In the genomic region with DNA sequence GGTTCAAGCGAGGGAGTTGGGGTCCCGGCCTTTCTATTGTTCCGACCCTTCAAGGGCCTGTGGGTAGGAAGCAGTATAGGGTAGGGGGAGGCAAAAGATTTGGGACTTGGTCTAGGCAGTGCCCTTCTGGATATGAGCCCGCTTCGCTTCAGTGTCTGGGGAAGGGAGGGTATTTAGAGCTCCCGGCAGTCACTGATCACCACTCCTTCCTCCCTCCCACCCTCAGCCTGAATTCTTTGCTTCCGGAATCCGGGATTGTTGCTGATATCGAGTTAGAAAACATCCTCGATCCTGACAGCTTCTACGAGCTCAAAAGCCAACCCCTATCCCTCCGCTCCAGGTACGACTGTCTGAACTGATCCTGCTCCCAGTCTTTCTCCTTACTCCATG, we compare ENCODE assay signal across 8 mouse cellular contexts. TPM values are rescaled to one million over a fixed set of nuclear protein-coding genes. Genes with fewer than 3 reads are reported as not detected.
DNase-seq lines count a peak whose midpoint lies in the region; ATAC-seq and TF ChIP-seq lines count a peak whose summit lies in the region.

No protein-coding gene starts in this region.

- WGBS in kidney, embryonic 14.5 days = 33% methylated on average over 13 of the region's 13 CpGs
- 23% methylated on average over 13 of the region's 13 CpGs for WGBS in embryonic facial prominence, embryonic 10.5 days
- 39% methylated on average over 13 of the region's 13 CpGs for WGBS in hindbrain, postnatal 0 days
- 19% methylated on average over 13 of the region's 13 CpGs for WGBS in midbrain, embryonic 14.5 days

- H3K27ac ChIP-seq in kidney, embryonic 14.5 days (ENCODE audit: low read depth, low read length) = no peak overlapping the region
- H3K27ac ChIP-seq in embryonic facial prominence, embryonic 10.5 days (replicated peaks) = no peak overlapping the region
- H3K27ac ChIP-seq in hindbrain, postnatal 0 days = no peak overlapping the region
- no peak overlapping the region for H3K27ac ChIP-seq in midbrain, embryonic 14.5 days (replicated peaks; ENCODE audit: low read depth, low read length)

- no peaks in the 10 kb centered on the region for H3K4me1 ChIP-seq in kidney, embryonic 14.5 days (ENCODE audit: control insufficient read depth, insufficient read depth, low read length)
- H3K4me1 ChIP-seq in embryonic facial prominence, embryonic 10.5 days = peaks cover 27% of the 10 kb centered on the region
- no peaks in the 10 kb centered on the region for H3K4me1 ChIP-seq in hindbrain, postnatal 0 days (ENCODE audit: insufficient read depth, low read length)
- 0 out of 2 replicates have a peak, but pooled peaks cover 6% of the 10 kb centered on the region for H3K4me1 ChIP-seq in midbrain, embryonic 14.5 days (ENCODE audit: control insufficient read depth, insufficient read depth, low read length)

- H3K36me3 ChIP-seq in kidney, embryonic 14.5 days (ENCODE audit: control insufficient read depth, insufficient read depth, low read length) = peaks cover 6% of the 10 kb centered on the region; the same call in 1 of the 2 replicates
- peaks cover 42% of the 10 kb centered on the region for H3K36me3 ChIP-seq in embryonic facial prominence, embryonic 10.5 days (replicated peaks)
- no peaks in the 10 kb centered on the region for H3K36me3 ChIP-seq in hindbrain, postnatal 0 days (ENCODE audit: insufficient read depth, low read length)
- peaks cover 20% of the 10 kb centered on the region; the same call in 1 of the 2 replicates for H3K36me3 ChIP-seq in midbrain, embryonic 14.5 days (ENCODE audit: control insufficient read depth, insufficient read depth, low read length)

- H3K4me2 ChIP-seq in kidney, embryonic 14.5 days (replicated peaks; ENCODE audit: low read depth, low read length) = peak overlapping the region; percentile 55
- peak overlapping the region; percentile 63 for H3K4me2 ChIP-seq in hindbrain, postnatal 0 days (ENCODE audit: low read depth, low read length)
- peak overlapping the region; percentile 63 for H3K4me2 ChIP-seq in midbrain, embryonic 14.5 days (ENCODE audit: low read length)

- ATAC-seq in kidney, embryonic 14.5 days (ENCODE audit: low FRiP score, low TSS enrichment) = no peak
- ATAC-seq in hindbrain, postnatal 0 days = no peak
- ATAC-seq in midbrain, embryonic 14.5 days (ENCODE audit: low FRiP score, low TSS enrichment) = no peak

- peak overlapping the region; percentile 60 for H3K4me3 ChIP-seq in kidney, embryonic 14.5 days (ENCODE audit: low read length)
- peak overlapping the region; percentile 76 for H3K4me3 ChIP-seq in embryonic facial prominence, embryonic 10.5 days
- peak overlapping the region; percentile 59 for H3K4me3 ChIP-seq in hindbrain, postnatal 0 days (ENCODE audit: low read length)
- H3K4me3 ChIP-seq in midbrain, embryonic 14.5 days (replicated peaks; ENCODE audit: low read depth, low read length) = peak overlapping the region; percentile 55

- no peaks in the 10 kb centered on the region for H3K9me3 ChIP-seq in kidney, embryonic 14.5 days (ENCODE audit: control insufficient read depth, low read length)
- H3K9me3 ChIP-seq in embryonic facial prominence, embryonic 10.5 days = 0 out of 2 replicates have a peak, but pooled peaks cover 6% of the 10 kb centered on the region
- H3K9me3 ChIP-seq in hindbrain, postnatal 0 days (ENCODE audit: low read length) = no peaks in the 10 kb centered on the region
- H3K9me3 ChIP-seq in midbrain, embryonic 14.5 days (ENCODE audit: control insufficient read depth, low read length) = no peaks in the 10 kb centered on the region

- no peak overlapping the region for H3K9ac ChIP-seq in kidney, embryonic 14.5 days (ENCODE audit: low read depth, low read length)
- no peak overlapping the region for H3K9ac ChIP-seq in hindbrain, postnatal 0 days (replicated peaks; ENCODE audit: low read length)
- 0 out of 2 replicates have a peak overlapping the region, but pooled peaks have one; percentile 18 for H3K9ac ChIP-seq in midbrain, embryonic 14.5 days (replicated peaks; ENCODE audit: low read length)

- no peak for TF ChIP-seq CTCF in hindbrain, postnatal 0 days (IDR thresholded peaks at IDR 0.05; ENCODE audit: low read depth)

- no peak for DNase-seq in kidney, adult 8-10 months
- no peak for DNase-seq in embryonic facial prominence, embryonic 10.5 days (ENCODE audit: low spot score)
- peak; percentile 3 for DNase-seq in hindbrain, postnatal 0 days (ENCODE audit: low spot score)
- peak; percentile 20 for DNase-seq in midbrain, embryonic 14.5 days
- no peak for DNase-seq in thymus, postnatal 25 days
- DNase-seq in cerebellum, postnatal 14 days = no peak
- DNase-seq in adrenal gland, adult (ENCODE audit: inconsistent age in 2 of 2, low spot score in 1 of 2) = no peak

- no peaks in the 10 kb centered on the region for H3K27me3 ChIP-seq in kidney, embryonic 14.5 days (ENCODE audit: control insufficient read depth, insufficient read depth, low read length)
- no peaks in the 10 kb centered on the region for H3K27me3 ChIP-seq in embryonic facial prominence, embryonic 10.5 days (replicated peaks; ENCODE audit: low read depth, poor library complexity, severe bottlenecking)
- no peaks in the 10 kb centered on the region for H3K27me3 ChIP-seq in hindbrain, postnatal 0 days (ENCODE audit: insufficient read depth, low read length)
- no peaks in the 10 kb centered on the region for H3K27me3 ChIP-seq in midbrain, embryonic 14.5 days (ENCODE audit: control insufficient read depth, insufficient read depth, low read length)

RNA-seq across cellular contexts. Expression of gene Tfe3, which starts 2.9 kb away (rescaled TPM):
- 19.7 and 25.6 TPM in 2 replicates for polyA plus RNA-seq in kidney, embryonic 14.5 days (2014; fragmentation: Nextera tagmentation; extraction: Ambion mirVana)
- 26.8 and 28.3 TPM in 2 replicates for polyA plus RNA-seq in embryonic facial prominence, embryonic 10.5 days (2016; fragmentation: Nextera tagmentation; extraction: Ambion mirVana)
- total RNA-seq in hindbrain, postnatal 0 days (2014; rRNA removed) = 27.8 and 36.1 TPM in 2 replicates
- 21.4 and 21.5 TPM in 2 replicates for polyA plus RNA-seq in hindbrain, postnatal 0 days (2015; fragmentation: Nextera tagmentation; extraction: Ambion mirVana)
- 21.7 and 21.8 TPM in 2 replicates for polyA plus RNA-seq in midbrain, embryonic 14.5 days (2014; fragmentation: Nextera tagmentation; extraction: Ambion mirVana)

RNA-seq across cellular contexts. Expression of gene Ccdc120, which starts 14.6 kb away (rescaled TPM):
- polyA plus RNA-seq in kidney, embryonic 14.5 days (2014; fragmentation: Nextera tagmentation; extraction: Ambion mirVana) = 15.6 and 21.5 TPM in 2 replicates
- 20.3 and 22.1 TPM in 2 replicates for polyA plus RNA-seq in embryonic facial prominence, embryonic 10.5 days (2016; fragmentation: Nextera tagmentation; extraction: Ambion mirVana)
- total RNA-seq in hindbrain, postnatal 0 days (2014; rRNA removed) = 183 and 387 TPM in 2 replicates
- 47.6 and 53.3 TPM in 2 replicates for polyA plus RNA-seq in hindbrain, postnatal 0 days (2015; fragmentation: Nextera tagmentation; extraction: Ambion mirVana)
- 72.2 and 73.0 TPM in 2 replicates for polyA plus RNA-seq in midbrain, embryonic 14.5 days (2014; fragmentation: Nextera tagmentation; extraction: Ambion mirVana)

RNA-seq across cellular contexts. Expression of gene Gripap1, which starts 24.3 kb away (rescaled TPM):
- 34.5 and 35.8 TPM in 2 replicates for polyA plus RNA-seq in kidney, embryonic 14.5 days (2014; fragmentation: Nextera tagmentation; extraction: Ambion mirVana)
- polyA plus RNA-seq in embryonic facial prominence, embryonic 10.5 days (2016; fragmentation: Nextera tagmentation; extraction: Ambion mirVana) = 42.5 and 45.3 TPM in 2 replicates
- 23.4 and 28.3 TPM in 2 replicates for total RNA-seq in hindbrain, postnatal 0 days (2014; rRNA removed)
- polyA plus RNA-seq in hindbrain, postnatal 0 days (2015; fragmentation: Nextera tagmentation; extraction: Ambion mirVana) = 61.1 and 62.8 TPM in 2 replicates
- polyA plus RNA-seq in midbrain, embryonic 14.5 days (2014; fragmentation: Nextera tagmentation; extraction: Ambion mirVana) = 56.0 and 56.6 TPM in 2 replicates

RNA-seq across cellular contexts. Expression of gene Praf2, which starts 37.0 kb away (rescaled TPM):
- 74.5 and 80.1 TPM in 2 replicates for polyA plus RNA-seq in kidney, embryonic 14.5 days (2014; fragmentation: Nextera tagmentation; extraction: Ambion mirVana)
- 73.0 and 73.6 TPM in 2 replicates for polyA plus RNA-seq in embryonic facial prominence, embryonic 10.5 days (2016; fragmentation: Nextera tagmentation; extraction: Ambion mirVana)
- total RNA-seq in hindbrain, postnatal 0 days (2014; rRNA removed) = 134 and 137 TPM in 2 replicates
- 129 and 134 TPM in 2 replicates for polyA plus RNA-seq in hindbrain, postnatal 0 days (2015; fragmentation: Nextera tagmentation; extraction: Ambion mirVana)
- 126 and 144 TPM in 2 replicates for polyA plus RNA-seq in midbrain, embryonic 14.5 days (2014; fragmentation: Nextera tagmentation; extraction: Ambion mirVana)

RNA-seq across cellular contexts. Expression of gene Gm45208, which starts 43.2 kb away (rescaled TPM):
- 0.23 TPM in 1 of 2 replicates, not detected in the other for polyA plus RNA-seq in kidney, embryonic 14.5 days (2014; fragmentation: Nextera tagmentation; extraction: Ambion mirVana)
- 0.36 and 0.61 TPM in 2 replicates for polyA plus RNA-seq in embryonic facial prominence, embryonic 10.5 days (2016; fragmentation: Nextera tagmentation; extraction: Ambion mirVana)
- total RNA-seq in hindbrain, postnatal 0 days (2014; rRNA removed) = not detected in 2 replicates
- 0.66 and 1.2 TPM in 2 replicates for polyA plus RNA-seq in hindbrain, postnatal 0 days (2015; fragmentation: Nextera tagmentation; extraction: Ambion mirVana)
- not detected in 2 replicates for polyA plus RNA-seq in midbrain, embryonic 14.5 days (2014; fragmentation: Nextera tagmentation; extraction: Ambion mirVana)

Comparison
In these comparisons a context has a peak if more than half of its experiments do, and no peak if none do; other contexts are left out.
1. DNase-seq: peak in hindbrain, postnatal 0 days (single experiment) and midbrain, embryonic 14.5 days (single experiment); none in kidney, adult 8-10 months (0 of 2), embryonic facial prominence, embryonic 10.5 days (single experiment), thymus, postnatal 25 days (single experiment), cerebellum, postnatal 14 days (0 of 2) and adrenal gland, adult (0 of 2).
2. Peak in every context shown above with its lines, with median percentiles within 50 percentile points of each other: H3K4me2 ChIP-seq and H3K4me3 ChIP-seq.